Mouse (Mus musculus): Measurements from ENCODE around the gene Fgfr2. TPM values are rescaled to one million over a fixed set of nuclear protein-coding genes. Genes with fewer than 3 reads are reported as not detected.

Fgfr2 gene
- total RNA-seq, 1 experiment: 37.5 TPM

GRCm38 (mm10) chr7:131978609-131979008, 1144.5 kb downstream of the Fgfr2 start:
- no peaks in the 10 kb centered on the region for H3K4me1 ChIP-seq (ENCODE audit: control insufficient read depth in 2 of 2, insufficient read depth in 2 of 2, low read length in 2 of 2, poor library complexity in 1 of 2)
- DNase-seq (ENCODE audit: low read depth, low spot score): no peak
- H3K9me3 ChIP-seq (ENCODE audit: control insufficient read depth, insufficient read depth, low read depth, low read length): no peaks in the 10 kb centered on the region
- no peak overlapping the region for H3K27ac ChIP-seq (ENCODE audit: insufficient read depth, low read depth, low read length, poor library complexity, severe bottlenecking)
- no peak overlapping the region for H3K4me3 ChIP-seq (ENCODE audit: insufficient read depth in 1 of 2, low read depth in 1 of 2, low read length in 2 of 2, poor library complexity in 1 of 2, severe bottlenecking in 1 of 2)
- in situ Hi-C loops (cut with MboI; ENCODE audit: low sequenced_read_pairs in 2 of 2, unreplicated experiment in 2 of 2): no loop called here
- TF ChIP-seq CHD2 (IDR thresholded peaks at IDR 0.05; ENCODE audit: low read depth, low read length) (no peak), ZNF384 (IDR thresholded peaks at IDR 0.05; ENCODE audit: low read depth, low read length) (no peak)
- H3K9ac ChIP-seq (ENCODE audit: insufficient read depth, low read depth, low read length, poor library complexity, severe bottlenecking): no peak overlapping the region
- no peaks in the 10 kb centered on the region for H3K36me3 ChIP-seq (ENCODE audit: control insufficient read depth, insufficient read depth, low read length, poor library complexity, severe bottlenecking)

- Histone ChIP-seq H3K9me3 (ENCODE audit: control insufficient read depth, insufficient read depth, low read depth, low read length) (no peaks in the 10 kb centered on the region), H3K4me3 (ENCODE audit: insufficient read depth in 1 of 2, low read depth in 1 of 2, low read length in 2 of 2, poor library complexity in 1 of 2, severe bottlenecking in 1 of 2) (no peak overlapping the region), H3K27ac (ENCODE audit: insufficient read depth, low read depth, low read length, poor library complexity, severe bottlenecking) (no peak overlapping the region), H3K4me1 (ENCODE audit: control insufficient read depth in 2 of 2, insufficient read depth in 2 of 2, low read length in 2 of 2, poor library complexity in 1 of 2) (no peaks in the 10 kb centered on the region), H3K36me3 (ENCODE audit: control insufficient read depth, insufficient read depth, low read length, poor library complexity, severe bottlenecking) (no peaks in the 10 kb centered on the region), H3K9ac (ENCODE audit: insufficient read depth, low read depth, low read length, poor library complexity, severe bottlenecking) (no peak overlapping the region)
- TF ChIP-seq HCFC1 (IDR thresholded peaks at IDR 0.05; ENCODE audit: borderline replicate concordance, insufficient read depth, low read length): no peak
- no peak for TF ChIP-seq ZC3H11A (IDR thresholded peaks at IDR 0.05; ENCODE audit: borderline replicate concordance, low read depth, low read length)
- TF ChIP-seq ZNF384 (IDR thresholded peaks at IDR 0.05; ENCODE audit: low read depth, low read length): no peak
- no peak for TF ChIP-seq CHD2 (IDR thresholded peaks at IDR 0.05; ENCODE audit: low read depth, low read length)
- TF ChIP-seq MAFK (IDR thresholded peaks at IDR 0.05; ENCODE audit: insufficient read depth, low read depth, low read length): no peak
- DNase-seq (ENCODE audit: low read depth, low spot score): no peak
- in situ Hi-C loops (cut with MboI; ENCODE audit: low sequenced_read_pairs in 2 of 2, unreplicated experiment in 2 of 2): no loop called here
These were observed 1147.3 kb downstream of the Fgfr2 start for GRCm38 (mm10) chr7:131975867-131976266.

DNA sequence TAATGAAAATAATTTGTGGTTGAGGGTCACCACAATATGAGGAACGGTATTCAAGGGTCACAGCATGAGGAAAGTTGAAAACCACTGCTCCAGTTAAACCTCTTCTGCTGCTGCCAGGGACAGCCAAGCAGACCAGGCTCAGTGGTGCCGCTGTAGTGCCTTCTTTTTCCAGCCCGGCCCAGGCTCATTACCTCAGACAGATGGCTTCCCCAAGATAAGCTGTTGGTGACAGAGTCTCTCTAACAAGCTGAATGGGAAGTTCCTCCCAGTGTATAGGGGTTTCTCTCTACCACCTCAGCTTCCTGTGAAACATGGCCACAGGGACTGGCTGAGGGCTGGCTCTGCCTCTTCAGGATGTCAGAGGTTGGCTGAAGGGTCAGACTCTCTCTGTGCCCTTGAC, 1152.9 kb downstream of the Fgfr2 start:
- no peaks in the 10 kb centered on the region for H3K9me3 ChIP-seq (ENCODE audit: control insufficient read depth, insufficient read depth, low read depth, low read length)
- no peak overlapping the region for H3K4me3 ChIP-seq (ENCODE audit: insufficient read depth in 1 of 2, low read depth in 1 of 2, low read length in 2 of 2, poor library complexity in 1 of 2, severe bottlenecking in 1 of 2)
- TF ChIP-seq CHD2 (IDR thresholded peaks at IDR 0.05; ENCODE audit: low read depth, low read length): no peak
- TF ChIP-seq ZC3H11A (IDR thresholded peaks at IDR 0.05; ENCODE audit: borderline replicate concordance, low read depth, low read length): no peak
- no peak for TF ChIP-seq ZNF384 (IDR thresholded peaks at IDR 0.05; ENCODE audit: low read depth, low read length)
- no peak for TF ChIP-seq MAFK (IDR thresholded peaks at IDR 0.05; ENCODE audit: insufficient read depth, low read depth, low read length)
- TF ChIP-seq HCFC1 (IDR thresholded peaks at IDR 0.05; ENCODE audit: borderline replicate concordance, insufficient read depth, low read length): no peak
- H3K27ac ChIP-seq (ENCODE audit: insufficient read depth, low read depth, low read length, poor library complexity, severe bottlenecking): no peak overlapping the region
- H3K36me3 ChIP-seq (ENCODE audit: control insufficient read depth, insufficient read depth, low read length, poor library complexity, severe bottlenecking): no peaks in the 10 kb centered on the region
- H3K9ac ChIP-seq (ENCODE audit: insufficient read depth, low read depth, low read length, poor library complexity, severe bottlenecking): no peak overlapping the region
- no peak for DNase-seq (ENCODE audit: low read depth, low spot score)
- no peaks in the 10 kb centered on the region; a peak in 1 of 4 replicates for H3K4me1 ChIP-seq (ENCODE audit: control insufficient read depth in 2 of 2, insufficient read depth in 2 of 2, low read length in 2 of 2, poor library complexity in 1 of 2)
- in situ Hi-C loops (cut with MboI; ENCODE audit: low sequenced_read_pairs in 2 of 2, unreplicated experiment in 2 of 2): no loop called here

- Histone ChIP-seq H3K36me3 (ENCODE audit: control insufficient read depth, insufficient read depth, low read length, poor library complexity, severe bottlenecking) (no peaks in the 10 kb centered on the region), H3K9me3 (ENCODE audit: control insufficient read depth, insufficient read depth, low read depth, low read length) (no peaks in the 10 kb centered on the region), H3K4me1 (ENCODE audit: control insufficient read depth in 2 of 2, insufficient read depth in 2 of 2, low read length in 2 of 2, poor library complexity in 1 of 2) (no peaks in the 10 kb centered on the region; a peak in 1 of 4 replicates), H3K27ac (ENCODE audit: insufficient read depth, low read depth, low read length, poor library complexity, severe bottlenecking) (no peak overlapping the region), H3K4me3 (ENCODE audit: insufficient read depth in 1 of 2, low read depth in 1 of 2, low read length in 2 of 2, poor library complexity in 1 of 2, severe bottlenecking in 1 of 2) (peak overlapping the region; percentile 29 to 42; a peak in 2 of 4 replicates), H3K9ac (ENCODE audit: insufficient read depth, low read depth, low read length, poor library complexity, severe bottlenecking) (no peak overlapping the region)
- no peak for DNase-seq (ENCODE audit: low read depth, low spot score)
- in situ Hi-C loops (cut with MboI; ENCODE audit: low sequenced_read_pairs in 2 of 2, unreplicated experiment in 2 of 2): no loop called here
- TF ChIP-seq MAFK (IDR thresholded peaks at IDR 0.05; ENCODE audit: insufficient read depth, low read depth, low read length) (no peak), ZNF384 (IDR thresholded peaks at IDR 0.05; ENCODE audit: low read depth, low read length) (no peak), HCFC1 (IDR thresholded peaks at IDR 0.05; ENCODE audit: borderline replicate concordance, insufficient read depth, low read length) (no peak), ZC3H11A (IDR thresholded peaks at IDR 0.05; ENCODE audit: borderline replicate concordance, low read depth, low read length) (no peak), CHD2 (IDR thresholded peaks at IDR 0.05; ENCODE audit: low read depth, low read length) (no peak)
These were observed 1156.1 kb downstream of the Fgfr2 start for GRCm38 (mm10) chr7:131966916-131967494.
